Comparison of ENCODE assay signal across 25 mouse cellular contexts in genomic region chr7:118618104-118618503, GRCm38 (mm10). TPM values are rescaled to one million over a fixed set of nuclear protein-coding genes. Genes with fewer than 3 reads are reported as not detected.
A peak's percentile ranks its signal among the peaks of the same experiment; 100 is the strongest.
DNase-seq lines count a peak whose midpoint lies in the region; ATAC-seq lines count a peak whose summit lies in the region.
"Had no signal": no experiment of that assay in that cellular context is flagged by ENCODE, and none has a peak within 500 bp of the region (broad histone marks: within the 10 kb centered on the region; RNA-seq: fewer than 3 reads in every experiment).

No protein-coding gene starts in this region.

- WGBS in embryonic facial prominence, embryonic 14.5 days = 67% methylated on average over 5 of the region's 5 CpGs
- WGBS in embryonic facial prominence, embryonic 10.5 days = 84% methylated on average over 5 of the region's 5 CpGs
- 77% methylated on average over 5 of the region's 5 CpGs for WGBS in intestine, embryonic 16.5 days

- no peaks in the 10 kb centered on the region for H3K4me1 ChIP-seq in embryonic facial prominence, embryonic 14.5 days (ENCODE audit: control insufficient read depth, insufficient read depth, low read length)
- no peaks in the 10 kb centered on the region for H3K4me1 ChIP-seq in embryonic facial prominence, embryonic 10.5 days
- H3K4me1 ChIP-seq in intestine, embryonic 16.5 days (ENCODE audit: control insufficient read depth, insufficient read depth, low read length) = 0 out of 2 replicates have a peak, but pooled peaks cover 3% of the 10 kb centered on the region
- H3K4me1 ChIP-seq: embryonic facial prominence, embryonic 12.5 days; forebrain, embryonic 12.5 days; forebrain, embryonic 15.5 days; heart, embryonic 13.5 days had no signal

- no peaks in the 10 kb centered on the region for H3K9me3 ChIP-seq in embryonic facial prominence, embryonic 14.5 days (ENCODE audit: control insufficient read depth, low read length)
- H3K9me3 ChIP-seq in embryonic facial prominence, embryonic 10.5 days = no peaks in the 10 kb centered on the region
- H3K9me3 ChIP-seq in intestine, embryonic 16.5 days (ENCODE audit: control insufficient read depth, low read length) = no peaks in the 10 kb centered on the region
- H3K9me3 ChIP-seq: embryonic facial prominence, embryonic 12.5 days; forebrain, embryonic 12.5 days; forebrain, embryonic 15.5 days; heart, embryonic 13.5 days had no signal

- peak; percentile 61 for DNase-seq in embryonic facial prominence, embryonic 14.5 days (ENCODE audit: low spot score)
- DNase-seq in embryonic facial prominence, embryonic 10.5 days (ENCODE audit: low spot score) = no peak
- peak; percentile 24 to 41 for DNase-seq in gastrocnemius, adult 8-10 months (ENCODE audit: low spot score in 2 of 2)
- DNase-seq in gastrocnemius, postnatal 4 days (ENCODE audit: low spot score in 2 of 2) = no peak
- DNase-seq in skeletal muscle tissue, adult 2 months (ENCODE audit: low read depth, low spot score) = peak; percentile 79
- DNase-seq in lung, postnatal 25 days (ENCODE audit: low spot score) = no peak
- DNase-seq: adrenal gland, postnatal 10 days; adrenal gland, postnatal 36 days; cerebellum, adult 18-20 months; cerebellum, adult 9-10 months; cerebellum, postnatal 14 days; heart, adult 18-20 months; heart, postnatal 14 days; heart, postnatal 4 days had no signal

- ATAC-seq in embryonic facial prominence, embryonic 14.5 days (ENCODE audit: low read depth) = peak; percentile 62; the same call in 1 of the 2 replicates
- ATAC-seq in intestine, embryonic 16.5 days = no peak
- ATAC-seq: activated CD4-positive, CD25-positive, alpha-beta regulatory T cell, adult 4 months; forebrain, embryonic 15.5 days; hindbrain, postnatal 0 days; inflammation-experienced regulatory T-cells, adult 6 months; intestine, postnatal 0 days had no signal

- H3K9ac ChIP-seq in embryonic facial prominence, embryonic 14.5 days (ENCODE audit: low read depth, low read length) = no peak overlapping the region
- no peak overlapping the region for H3K9ac ChIP-seq in intestine, embryonic 16.5 days (ENCODE audit: low read depth, low read length)
- H3K9ac ChIP-seq: embryonic facial prominence, embryonic 12.5 days; forebrain, embryonic 12.5 days; forebrain, embryonic 15.5 days; heart, embryonic 13.5 days; hindbrain, embryonic 14.5 days had no signal

- H3K27me3 ChIP-seq in embryonic facial prominence, embryonic 14.5 days (replicated peaks; ENCODE audit: control insufficient read depth, insufficient read depth, low read length) = no peaks in the 10 kb centered on the region
- H3K27me3 ChIP-seq in embryonic facial prominence, embryonic 10.5 days (replicated peaks; ENCODE audit: low read depth, poor library complexity, severe bottlenecking) = no peaks in the 10 kb centered on the region
- no peaks in the 10 kb centered on the region for H3K27me3 ChIP-seq in intestine, embryonic 16.5 days (replicated peaks; ENCODE audit: control insufficient read depth, insufficient read depth, low read length)
- H3K27me3 ChIP-seq: embryonic facial prominence, embryonic 12.5 days; forebrain, embryonic 12.5 days; forebrain, embryonic 15.5 days had no signal

- no peak overlapping the region for H3K4me3 ChIP-seq in embryonic facial prominence, embryonic 14.5 days (ENCODE audit: low read depth, low read length)
- no peak overlapping the region for H3K4me3 ChIP-seq in embryonic facial prominence, embryonic 10.5 days
- no peak overlapping the region for H3K4me3 ChIP-seq in intestine, embryonic 16.5 days (ENCODE audit: low read length)
- H3K4me3 ChIP-seq: embryonic facial prominence, embryonic 12.5 days; erythroblast, embryonic 14.5 days; forebrain, embryonic 12.5 days; forebrain, embryonic 15.5 days; heart, embryonic 13.5 days had no signal

- H3K27ac ChIP-seq in embryonic facial prominence, embryonic 14.5 days (replicated peaks; ENCODE audit: low read depth, low read length) = no peak overlapping the region
- no peak overlapping the region for H3K27ac ChIP-seq in embryonic facial prominence, embryonic 10.5 days (replicated peaks)
- no peak overlapping the region for H3K27ac ChIP-seq in intestine, embryonic 16.5 days (ENCODE audit: low read length)
- H3K27ac ChIP-seq: embryonic facial prominence, embryonic 12.5 days; forebrain, embryonic 12.5 days; forebrain, embryonic 15.5 days; heart, embryonic 13.5 days; hindbrain, embryonic 14.5 days; hindbrain, postnatal 0 days had no signal

- H3K36me3 ChIP-seq in embryonic facial prominence, embryonic 14.5 days (ENCODE audit: control insufficient read depth, insufficient read depth, low read length) = no peaks in the 10 kb centered on the region
- H3K36me3 ChIP-seq in embryonic facial prominence, embryonic 10.5 days (replicated peaks) = no peaks in the 10 kb centered on the region
- H3K36me3 ChIP-seq in intestine, embryonic 16.5 days (ENCODE audit: control insufficient read depth, insufficient read depth, low read length) = no peaks in the 10 kb centered on the region
- H3K36me3 ChIP-seq: embryonic facial prominence, embryonic 12.5 days; forebrain, embryonic 12.5 days; forebrain, embryonic 15.5 days; heart, embryonic 13.5 days had no signal

- no peak overlapping the region for H3K4me2 ChIP-seq in embryonic facial prominence, embryonic 14.5 days (ENCODE audit: low read depth, low read length)
- no peak overlapping the region for H3K4me2 ChIP-seq in intestine, embryonic 16.5 days (ENCODE audit: low read depth, low read length)
- H3K4me2 ChIP-seq: embryonic facial prominence, embryonic 12.5 days; forebrain, embryonic 12.5 days; forebrain, embryonic 15.5 days; heart, embryonic 13.5 days; hindbrain, embryonic 14.5 days had no signal

RNA-seq across cellular contexts. Expression of gene Tmc5, which starts 21.0 kb away (rescaled TPM):
- polyA plus RNA-seq in embryonic facial prominence, embryonic 14.5 days (2014; fragmentation: Nextera tagmentation; extraction: Ambion mirVana) = 0.58 and 1.0 TPM in 2 replicates
- polyA plus RNA-seq in embryonic facial prominence, embryonic 10.5 days (2016; fragmentation: Nextera tagmentation; extraction: Ambion mirVana) = 0.05 TPM in 1 of 2 replicates, not detected in the other
- under 1 TPM in 1 of 4 experiments, not detected in 3; 0.11 TPM for total RNA-seq in gastrocnemius, adult 8-10 months (2022)
- total RNA-seq in gastrocnemius, postnatal 4 days (2021) = under 1 TPM; 0.47 to 0.54 TPM
- 17.1 and 22.7 TPM in 2 replicates for polyA plus RNA-seq in intestine, embryonic 16.5 days (2015; fragmentation: Nextera tagmentation; extraction: Ambion mirVana)
- total RNA-seq: adrenal gland, postnatal 36 days had no signal
- polyA plus RNA-seq: activated CD4-positive, CD25-positive, alpha-beta regulatory T cell, adult 4 months; erythroblast, embryonic 14.5 days; inflammation-experienced regulatory T-cells, adult 6 months had no signal

RNA-seq across cellular contexts. Expression of gene Tmc7, which starts 33.6 kb away (rescaled TPM):
- 5.9 and 7.2 TPM in 2 replicates for polyA plus RNA-seq in embryonic facial prominence, embryonic 14.5 days (2014; fragmentation: Nextera tagmentation; extraction: Ambion mirVana)
- 4.9 and 7.2 TPM in 2 replicates for polyA plus RNA-seq in embryonic facial prominence, embryonic 10.5 days (2016; fragmentation: Nextera tagmentation; extraction: Ambion mirVana)
- 10 to 100 TPM in 1 of 4 experiments, 1 to 10 TPM in 3; 6.4 to 12.9 (median 8.6) TPM for total RNA-seq in gastrocnemius, adult 8-10 months (2022)
- total RNA-seq in gastrocnemius, postnatal 4 days (2021) = 1 to 10 TPM; 4.6 to 5.0 TPM
- 1.7 and 2.3 TPM in 2 replicates for polyA plus RNA-seq in intestine, embryonic 16.5 days (2015; fragmentation: Nextera tagmentation; extraction: Ambion mirVana)
- polyA plus RNA-seq: activated CD4-positive, CD25-positive, alpha-beta regulatory T cell, adult 4 months; erythroblast, embryonic 14.5 days; inflammation-experienced regulatory T-cells, adult 6 months had no signal

Comparison
In these comparisons a context has a peak if more than half of its experiments do, and no peak if none do; other contexts are left out.
1. DNase-seq: peak in embryonic facial prominence, embryonic 14.5 days (single experiment), gastrocnemius, adult 8-10 months (2 of 2) and skeletal muscle tissue, adult 2 months (single experiment); none in embryonic facial prominence, embryonic 10.5 days (single experiment), gastrocnemius, postnatal 4 days (0 of 2) and lung, postnatal 25 days (single experiment).